Mouse (Mus musculus) stomach, postnatal 0 days (tissue): Measurements from ENCODE around the gene Igsf21. TPM values are rescaled to one million over a fixed set of nuclear protein-coding genes. Genes with fewer than 3 reads are reported as not detected.

Experiments
- ATAC-seq: fragments of 200-750 bp; cut with Nextera tagmentation; 2 replicates; pipeline ENCODE4 v1.8.0; 2017; ENCODE audit not compliant: low FRiP score, low TSS enrichment
- DNase-seq: peaks from one replicate; pipeline ENCODE4 v3.0.0-alpha.2; 2016; ENCODE audit warnings: low spot score
- H3K27ac ChIP-seq: fragments of 300-500 bp; sonication (generic); replicated peaks from 2 replicates; pipeline ENCODE4 v1.5.1; 2014; ENCODE audit warnings: mild to moderate bottlenecking, control low read depth
- H3K27me3 ChIP-seq: fragments of 300-500 bp; sonication (generic); 2 replicates; pipeline ENCODE4 v1.6.1; 2014; ENCODE audit warnings: low read length; ENCODE audit not compliant: control insufficient read depth, insufficient read depth
- H3K36me3 ChIP-seq: fragments of 300-500 bp; sonication (generic); 2 replicates; pipeline ENCODE4 v1.6.1; 2014; ENCODE audit warnings: low read length, mixed read lengths; ENCODE audit not compliant: control insufficient read depth, insufficient read depth
- H3K4me1 ChIP-seq: fragments of 300-500 bp; sonication (generic); replicated peaks from 2 replicates; pipeline ENCODE4 v1.6.1; 2014; ENCODE audit warnings: antibody characterized with exemption; ENCODE audit not compliant: control insufficient read depth, insufficient read depth
- H3K4me2 ChIP-seq: fragments of 300-500 bp; sonication (generic); replicated peaks from 2 replicates; pipeline ENCODE4 v1.6.1; 2014; ENCODE audit warnings: low read depth, mild to moderate bottlenecking, control low read depth, moderate library complexity
- H3K4me3 ChIP-seq: fragments of 300-500 bp; sonication (generic); 2 replicates; pipeline ENCODE4 v1.5.1; 2014; ENCODE audit warnings: low read depth, low read length, control low read depth
- H3K9ac ChIP-seq: fragments of 300-500 bp; sonication (generic); 2 replicates; pipeline ENCODE4 v1.6.1; 2014; ENCODE audit warnings: mild to moderate bottlenecking, low read length, control low read depth, mixed read lengths
- H3K9me3 ChIP-seq: fragments of 300-500 bp; sonication (generic); 2 replicates; pipeline ENCODE4 v1.6.1; 2016; ENCODE audit warnings: low read length; ENCODE audit not compliant: control insufficient read depth
- CTCF ChIP-seq: IDR thresholded peaks from 2 replicates; pipeline ENCODE4 v1.5.1; 2016; ENCODE audit warnings: antibody characterized with exemption, low read depth, mild to moderate bottlenecking, moderate library complexity
- EP300 ChIP-seq: optimal IDR thresholded peaks from 2 replicates; pipeline ENCODE3; 2016; ENCODE audit warnings: antibody characterized with exemption
- WGBS: fragments of 180-500 bp; shearing (Covaris S2); extraction: QIAGEN DNeasy Blood & Tissue Kit; methylation state at CpG from one replicate; pipeline ENCODE4 v1.1.7; 2014; 5-methylcytosine and 5-hydroxymethylcytosine counted together
- polyA plus RNA-seq: library from polyadenylated mRNA; unstranded; fragments of >200 nt; fragmentation: Nextera tagmentation; extraction: Ambion mirVana; gene quantifications from 2 replicates; pipeline ENCODE4 v1.2.1, GENCODE M21; 2015

Igsf21 gene
- polyA plus RNA-seq, 1 experiment from 2014 or later, result 1.2 TPM

GRCm38 (mm10) chr4:140173746-140174399 lies 72.7 kb downstream of the Igsf21 start:
- DNase-seq (no peak), ATAC-seq (no peak)
- Histone ChIP-seq H3K4me2 (no peak overlapping the region), H3K4me1 (no peaks in the 10 kb centered on the region), H3K27ac (no peak overlapping the region), H3K9ac (no peak overlapping the region), H3K27me3 (no peaks in the 10 kb centered on the region), H3K4me3 (no peak overlapping the region), H3K36me3 (no peaks in the 10 kb centered on the region), H3K9me3 (no peaks in the 10 kb centered on the region)
- TF ChIP-seq EP300 (no peak), CTCF (no peak)
- WGBS, result 25% methylated on average over 13 of the region's 13 CpGs

GRCm38 (mm10) chr4:140173084-140173483 lies 73.5 kb downstream of the Igsf21 start:
- H3K27me3 ChIP-seq, result no peaks in the 10 kb centered on the region
- WGBS, result 43% methylated on average over 12 of the region's 12 CpGs
- no peak for ATAC-seq
- no peaks in the 10 kb centered on the region for H3K9me3 ChIP-seq
- H3K36me3 ChIP-seq, result no peaks in the 10 kb centered on the region
- no peak overlapping the region for H3K27ac ChIP-seq
- no peak for DNase-seq
- no peak overlapping the region for H3K4me3 ChIP-seq
- no peak overlapping the region for H3K9ac ChIP-seq
- no peak overlapping the region for H3K4me2 ChIP-seq
- TF ChIP-seq CTCF, result no peak
- TF ChIP-seq EP300, result no peak
- no peaks in the 10 kb centered on the region for H3K4me1 ChIP-seq

- H3K27ac ChIP-seq, result no peak overlapping the region
- ATAC-seq (no peak), DNase-seq (no peak)
- no peak overlapping the region for H3K9ac ChIP-seq
- H3K9me3 ChIP-seq, result no peaks in the 10 kb centered on the region
- 66% methylated on average over 1 of the region's 1 CpGs for WGBS
- H3K36me3 ChIP-seq, result no peaks in the 10 kb centered on the region
- no peak overlapping the region for H3K4me3 ChIP-seq
- no peaks in the 10 kb centered on the region for H3K27me3 ChIP-seq
- no peak for TF ChIP-seq CTCF
- TF ChIP-seq EP300, result no peak
- no peaks in the 10 kb centered on the region for H3K4me1 ChIP-seq
- no peak overlapping the region for H3K4me2 ChIP-seq
Measured at GRCm38 (mm10) chr4:140171917-140172316, 74.7 kb downstream of the Igsf21 start.

GRCm38 (mm10) chr4:140171189-140171588 lies 75.4 kb downstream of the Igsf21 start:
- H3K9me3 ChIP-seq, result no peaks in the 10 kb centered on the region
- TF ChIP-seq CTCF (no peak), EP300 (no peak)
- no peak overlapping the region for H3K27ac ChIP-seq
- no peak overlapping the region for H3K9ac ChIP-seq
- DNase-seq (no peak), ATAC-seq (no peak)
- no peaks in the 10 kb centered on the region for H3K4me1 ChIP-seq
- no peak overlapping the region for H3K4me3 ChIP-seq
- H3K27me3 ChIP-seq, result no peaks in the 10 kb centered on the region
- no peaks in the 10 kb centered on the region for H3K36me3 ChIP-seq
- no peak overlapping the region for H3K4me2 ChIP-seq

DNA sequence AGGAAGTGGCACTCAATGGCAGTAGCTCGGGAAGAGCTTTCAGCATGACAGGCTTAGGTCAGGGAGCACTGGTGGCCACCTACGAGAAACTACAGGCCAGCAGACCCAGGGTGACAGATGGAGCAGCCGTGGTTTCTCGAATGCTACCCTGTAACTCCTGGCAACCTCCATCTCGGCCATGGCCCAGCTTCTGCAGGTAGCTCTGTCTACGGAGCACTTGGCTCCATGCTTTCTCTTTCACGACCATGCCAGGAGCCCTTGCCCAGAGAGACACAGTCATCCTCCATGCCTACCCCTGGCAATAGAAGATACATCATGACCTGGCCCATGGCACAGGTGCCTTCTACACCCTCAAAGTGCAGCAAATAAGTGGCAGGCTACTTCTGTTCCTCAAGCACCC lies 80.7 kb downstream of the Igsf21 start:
- no peak for TF ChIP-seq CTCF
- no peak for TF ChIP-seq EP300
- H3K4me3 ChIP-seq, result no peak overlapping the region
- H3K27ac ChIP-seq, result no peak overlapping the region
- no peak for ATAC-seq
- no peaks in the 10 kb centered on the region for H3K4me1 ChIP-seq
- whole genome bisulfite sequencing, result 79% methylated on average over 7 of the region's 7 CpGs
- no peaks in the 10 kb centered on the region for H3K9me3 ChIP-seq
- no peaks in the 10 kb centered on the region for H3K36me3 ChIP-seq
- DNase-seq, result no peak
- no peaks in the 10 kb centered on the region for H3K27me3 ChIP-seq
- no peak overlapping the region for H3K9ac ChIP-seq
- no peak overlapping the region for H3K4me2 ChIP-seq

- H3K4me2 ChIP-seq, result no peak overlapping the region
- no peaks in the 10 kb centered on the region for H3K27me3 ChIP-seq
- H3K4me3 ChIP-seq, result no peak overlapping the region
- H3K36me3 ChIP-seq, result no peaks in the 10 kb centered on the region
- DNase-seq, result no peak
- TF ChIP-seq EP300, result no peak
- TF ChIP-seq CTCF, result no peak
- no peak for ATAC-seq
- no peak overlapping the region for H3K27ac ChIP-seq
- H3K4me1 ChIP-seq, result no peaks in the 10 kb centered on the region
- H3K9me3 ChIP-seq, result no peaks in the 10 kb centered on the region
- WGBS, result 84% methylated on average over 9 of the region's 9 CpGs
- no peak overlapping the region for H3K9ac ChIP-seq
Measured at GRCm38 (mm10) chr4:140164662-140165061, 81.9 kb downstream of the Igsf21 start.
